Mouse (Mus musculus) small intestine, adult 2 months (tissue): ENCODE data around the gene Ppp1r32.

ENCODE experiments used
- CTCF ChIP-seq: fragments of 200-500 bp; IDR thresholded peaks from 2 replicates; pipeline ENCODE4 v1.5.1; 2012; ENCODE audit warnings: low read depth, mild to moderate bottlenecking, control low read depth, inconsistent platforms, low read length, moderate library complexity, mixed read lengths; ENCODE audit not compliant: insufficient replicate concordance, insufficient read length; ENCODE audit errors: extremely low read depth
- POLR2A ChIP-seq: fragments of 200-500 bp; IDR thresholded peaks from 2 replicates; pipeline ENCODE4 v1.6.1; 2012; ENCODE audit warnings: low read depth, mild to moderate bottlenecking, control low read depth, inconsistent platforms, low read length, moderate library complexity

- TF ChIP-seq CTCF (no peak), POLR2A (no peak)
Observed at GRCm38 (mm10) chr19:10431841-10432240, 50.9 kb downstream of the Ppp1r32 start.
